Comparison of ENCODE assay signal across 24 mouse cellular contexts in the genomic region with DNA sequence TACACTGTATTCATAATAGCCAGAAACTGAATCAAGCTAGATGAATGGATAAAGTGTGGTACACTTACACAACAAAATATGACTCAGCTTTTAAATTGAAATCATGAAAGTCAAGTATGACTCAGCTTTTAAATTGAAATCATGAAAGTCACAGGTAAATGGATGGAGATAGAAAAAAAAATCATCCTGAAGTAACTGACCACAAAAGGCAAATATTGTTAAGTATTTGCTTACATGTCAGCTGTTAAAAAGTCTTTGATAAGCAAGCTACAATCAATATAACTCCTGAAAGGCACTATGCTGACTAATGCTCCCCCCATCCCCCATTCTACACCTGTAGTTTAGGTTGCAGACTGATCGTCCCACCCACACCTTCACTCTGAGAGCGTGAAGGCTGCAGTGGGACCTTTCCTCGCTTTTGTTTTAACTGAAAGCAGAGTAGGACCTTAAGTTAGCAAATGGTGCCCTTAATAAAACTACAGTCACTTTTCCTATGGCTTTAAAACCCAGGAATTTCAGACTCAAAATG.
A peak's percentile ranks its signal among the peaks of the same experiment; 100 is the strongest.
DNase-seq lines count a peak whose midpoint lies in the region; ATAC-seq and TF ChIP-seq lines count a peak whose summit lies in the region.
"Had no signal": no experiment of that assay in that cellular context is flagged by ENCODE, and none has a peak within 500 bp of the region (broad histone marks: within the 10 kb centered on the region; RNA-seq: fewer than 3 reads in every experiment).

No protein-coding gene starts in this region.

- H3K27me3 ChIP-seq in stomach, embryonic 16.5 days (ENCODE audit: control insufficient read depth, insufficient read depth, low read length), result no peaks in the 10 kb centered on the region
- H3K27me3 ChIP-seq in limb, embryonic 10.5 days (ENCODE audit: low read depth, poor library complexity, severe bottlenecking), result no peaks in the 10 kb centered on the region
- H3K27me3 ChIP-seq: embryonic facial prominence, embryonic 13.5 days; embryonic facial prominence, embryonic 15.5 days; forebrain, embryonic 12.5 days; Patski had no signal

- in situ Hi-C loops in ES-E14 (cut with MboI; ENCODE audit: low sequenced_read_pairs in 2 of 2, unreplicated experiment in 2 of 2), result no loop called here

- no peak overlapping the region for H3K4me3 ChIP-seq in ES-E14 (ENCODE audit: insufficient read depth in 1 of 2, low read depth in 1 of 2, low read length in 2 of 2, poor library complexity in 1 of 2, severe bottlenecking in 1 of 2)
- no peak overlapping the region for H3K4me3 ChIP-seq in stomach, embryonic 16.5 days (replicated peaks; ENCODE audit: low read length)
- no peak overlapping the region for H3K4me3 ChIP-seq in limb, embryonic 10.5 days
- H3K4me3 ChIP-seq: embryonic facial prominence, embryonic 13.5 days; embryonic facial prominence, embryonic 15.5 days; erythroblast, embryonic 14.5 days; forebrain, embryonic 10.5 days; forebrain, embryonic 12.5 days had no signal

- no peaks in the 10 kb centered on the region for H3K9me3 ChIP-seq in ES-E14 (ENCODE audit: control insufficient read depth, insufficient read depth, low read depth, low read length)
- H3K9me3 ChIP-seq in stomach, embryonic 16.5 days (replicated peaks; ENCODE audit: control insufficient read depth, low read length), result no peaks in the 10 kb centered on the region
- H3K9me3 ChIP-seq in limb, embryonic 10.5 days (replicated peaks), result no peaks in the 10 kb centered on the region
- H3K9me3 ChIP-seq: embryonic facial prominence, embryonic 13.5 days; embryonic facial prominence, embryonic 15.5 days; forebrain, embryonic 10.5 days; forebrain, embryonic 12.5 days had no signal

- peaks cover 4 to 13% of the 10 kb centered on the region in 2 experiments; a peak in 2 of 4 replicates for H3K4me1 ChIP-seq in ES-E14 (ENCODE audit: control insufficient read depth in 2 of 2, insufficient read depth in 2 of 2, low read length in 2 of 2, poor library complexity in 1 of 2)
- H3K4me1 ChIP-seq in stomach, embryonic 16.5 days (ENCODE audit: control insufficient read depth, insufficient read depth, low read length), result no peaks in the 10 kb centered on the region
- no peaks in the 10 kb centered on the region for H3K4me1 ChIP-seq in limb, embryonic 10.5 days
- H3K4me1 ChIP-seq: embryonic facial prominence, embryonic 13.5 days; embryonic facial prominence, embryonic 15.5 days; forebrain, embryonic 10.5 days; forebrain, embryonic 12.5 days had no signal

- 61% methylated on average over 3 of the region's 3 CpGs for WGBS in stomach, embryonic 16.5 days
- 87% methylated on average over 3 of the region's 3 CpGs for WGBS in limb, embryonic 10.5 days

- H3K9ac ChIP-seq in ES-E14 (ENCODE audit: insufficient read depth, low read depth, low read length, poor library complexity, severe bottlenecking), result no peak overlapping the region
- no peak overlapping the region for H3K9ac ChIP-seq in stomach, embryonic 16.5 days (ENCODE audit: low read length)
- H3K9ac ChIP-seq: embryonic facial prominence, embryonic 13.5 days; embryonic facial prominence, embryonic 15.5 days; forebrain, embryonic 12.5 days had no signal

- H3K36me3 ChIP-seq in ES-E14 (ENCODE audit: control insufficient read depth, insufficient read depth, low read length, poor library complexity, severe bottlenecking), result 0 out of 2 replicates have a peak, but pooled peaks cover 2% of the 10 kb centered on the region
- peaks cover 7% of the 10 kb centered on the region; the same call in 1 of the 2 replicates for H3K36me3 ChIP-seq in stomach, embryonic 16.5 days (ENCODE audit: control insufficient read depth, insufficient read depth, low read length)
- H3K36me3 ChIP-seq in limb, embryonic 10.5 days, result peaks cover 38% of the 10 kb centered on the region

- H3K27ac ChIP-seq in ES-E14 (ENCODE audit: insufficient read depth, low read depth, low read length, poor library complexity, severe bottlenecking), result no peak overlapping the region
- no peak overlapping the region for H3K27ac ChIP-seq in stomach, embryonic 16.5 days (ENCODE audit: low read length)
- no peak overlapping the region for H3K27ac ChIP-seq in limb, embryonic 10.5 days
- H3K27ac ChIP-seq: embryonic facial prominence, embryonic 13.5 days; embryonic facial prominence, embryonic 15.5 days; forebrain, embryonic 10.5 days; forebrain, embryonic 12.5 days had no signal

- DNase-seq in 416B (ENCODE audit: low read depth) (peak; percentile 20), ES-E14 (ENCODE audit: low read depth, low spot score) (no peak)
- DNase-seq in limb, embryonic 10.5 days (ENCODE audit: low spot score), result no peak
- DNase-seq in thymus, postnatal 4 days, result no peak
- no peak for DNase-seq in layer of hippocampus, adult 8-10 months (ENCODE audit: low spot score in 2 of 2)
- DNase-seq: adrenal gland, adult 8-10 months; adrenal gland, postnatal 14 days; adrenal gland, postnatal 36 days; cerebellum, adult 11-12 months; cerebellum, adult 2 months; cerebellum, adult 9-10 months; cerebellum, postnatal 14 days; cerebellum, postnatal 36 days; embryo, embryonic 11 days had no signal

- peak; percentile 64; the same call in 1 of the 2 replicates for ATAC-seq in stomach, embryonic 16.5 days (ENCODE audit: insufficient read depth, low FRiP score)
- ATAC-seq: activated CD4-positive, CD25-positive, alpha-beta regulatory T cell, adult 4 months; forebrain, embryonic 14.5 days; forebrain, embryonic 16.5 days; Patski had no signal

- no peak overlapping the region for H3K4me2 ChIP-seq in stomach, embryonic 16.5 days (ENCODE audit: low read depth, low read length)
- H3K4me2 ChIP-seq: embryonic facial prominence, embryonic 13.5 days; embryonic facial prominence, embryonic 15.5 days; forebrain, embryonic 12.5 days had no signal

TF ChIP-seq in ES-E14, 5 proteins besides CTCF, POLR2A, EP300 and RAD21:
- no peak for TF ChIP-seq ZC3H11A (IDR thresholded peaks at IDR 0.05; ENCODE audit: borderline replicate concordance, low read depth, low read length)
- TF ChIP-seq MAFK (IDR thresholded peaks at IDR 0.05; ENCODE audit: insufficient read depth, low read depth, low read length), result peak; percentile 72
